Mouse (Mus musculus) gastrocnemius, adult 2 months (tissue): Measurements from ENCODE around the gene Kcnj12. TPM values are rescaled to one million over a fixed set of nuclear protein-coding genes. Genes with fewer than 3 reads are reported as not detected.

Experiments
- DNase-seq: peaks from one replicate; pipeline ENCODE4 v3.0.0; 2022
- H3K27ac ChIP-seq: fragments of 200-600 bp; 2 replicates; pipeline ENCODE4 v1.8.1; 2022; ENCODE audit warnings: mild to moderate bottlenecking
- H3K4me3 ChIP-seq: fragments of 200-600 bp; 2 replicates; pipeline ENCODE4 v1.8.1; 2022; ENCODE audit warnings: mild to moderate bottlenecking, moderate library complexity
- CTCF ChIP-seq: fragments of 200-600 bp; IDR thresholded peaks from 2 replicates; pipeline ENCODE4 v1.8.1; 2022; ENCODE audit warnings: antibody characterized with exemption, mild to moderate bottlenecking, moderate library complexity
- intact Hi-C: fragments of 180-260 bp; cut with DNase I; formaldehyde crosslinking; loops from one replicate; pipeline ENCODE4 v1.15.1; 2025
- long read RNA-seq, 2 experiments: library from polyadenylated mRNA; stranded (forward); transcript quantifications; one replicate each; pipeline ENCODE4 v2.0.0; 2021
- total RNA-seq, 2 experiments: library from RNA; stranded (reverse); gene quantifications; 2 replicates each; pipeline ENCODE4 v1.2.3; 2021

Kcnj12 gene
- 10 to 100 TPM; 50.4 to 65.8 TPM for total RNA-seq
- long read RNA-seq, experiment 1, transcript Kcnj12-202 (2 exons, 2,291 nt) = major isoform, 52 of 82 reads
- long read RNA-seq, experiment 1, partial matches to known transcripts = 0 of 82 reads
- long read RNA-seq, experiment 1, other reads (novel, unspliced or antisense) = 29 of 82 reads
- long read RNA-seq, experiment 2, transcript Kcnj12-202 (2 exons, 2,291 nt) = major isoform, 72 of 85 reads
- long read RNA-seq, experiment 2, partial matches to known transcripts = 0 of 85 reads
- long read RNA-seq, experiment 2, other reads (novel, unspliced or antisense) = 12 of 85 reads

GRCm38 (mm10) chr11:61022550-61023391 is at the start of gene Kcnj12:
Gene Kcnj12 (plus strand): TSS chr11:61022564.
- peak within 1 kb of the TSS; percentile 95 for H3K27ac ChIP-seq
- no peak for TF ChIP-seq CTCF
- H3K4me3 ChIP-seq = peak within 1 kb of the TSS; percentile 86
- intact Hi-C loops = no loop called here
- DNase-seq = peak; percentile 41

- no peak overlapping the region for H3K4me3 ChIP-seq
- no peak for TF ChIP-seq CTCF
- intact Hi-C loops = no loop called here
- H3K27ac ChIP-seq = 0 out of 2 replicates have a peak overlapping the region, but pooled peaks have one; percentile 3
- no peak for DNase-seq
Measured at GRCm38 (mm10) chr11:60975097-60975496, 47.3 kb upstream of the Kcnj12 start.

GRCm38 (mm10) chr11:60976234-60976633 is 46.1 kb upstream of the Kcnj12 start:
- peak overlapping the region; percentile 72 for H3K27ac ChIP-seq
- no peak overlapping the region for H3K4me3 ChIP-seq
- DNase-seq = peak; percentile 42
- intact Hi-C loops = loop anchor here (2.0 kb wide), 1 partner anchor 41 kb away; no protein-coding TSS in a partner anchor
- TF ChIP-seq CTCF = peak; percentile 46

GRCm38 (mm10) chr11:60976742-60977141 is 45.6 kb upstream of the Kcnj12 start:
- H3K4me3 ChIP-seq = no peak overlapping the region
- peak overlapping the region; percentile 88 for H3K27ac ChIP-seq
- TF ChIP-seq CTCF = peak; percentile 43
- peak; percentile 85 for DNase-seq
- intact Hi-C loops = loop anchor here (2.0 kb wide), 1 partner anchor 42 kb away; no protein-coding TSS in a partner anchor

GRCm38 (mm10) chr11:60977153-60977552 is 45.2 kb upstream of the Kcnj12 start:
- no peak for TF ChIP-seq CTCF
- Histone ChIP-seq H3K27ac (peak overlapping the region; percentile 88), H3K4me3 (no peak overlapping the region)
- DNase-seq = peak; percentile 81
- intact Hi-C loops = loop anchor here (2.0 kb wide), 1 partner anchor 42 kb away; no protein-coding TSS in a partner anchor

- H3K4me3 ChIP-seq = no peak overlapping the region
- TF ChIP-seq CTCF = no peak
- H3K27ac ChIP-seq = no peak overlapping the region
- intact Hi-C loops = no loop called here
- no peak for DNase-seq
Measured at GRCm38 (mm10) chr11:60978658-60979057, 43.7 kb upstream of the Kcnj12 start.

GRCm38 (mm10) chr11:60979788-60980187 is 42.6 kb upstream of the Kcnj12 start:
- intact Hi-C loops = no loop called here
- DNase-seq = no peak
- no peak for TF ChIP-seq CTCF
- H3K4me3 ChIP-seq = no peak overlapping the region
- H3K27ac ChIP-seq = no peak overlapping the region

GRCm38 (mm10) chr11:60981693-60982486 is 40.5 kb upstream of the Kcnj12 start:
- Histone ChIP-seq H3K4me3 (no peak overlapping the region), H3K27ac (no peak overlapping the region)
- TF ChIP-seq CTCF = no peak
- intact Hi-C loops = no loop called here
- no peak for DNase-seq

- intact Hi-C loops = loop anchor here (2.0 kb wide), 1 partner anchor 36 kb away; no protein-coding TSS in a partner anchor
- Histone ChIP-seq H3K4me3 (peak overlapping the region; percentile 65), H3K27ac (peak overlapping the region; percentile 93)
- DNase-seq = peak; percentile 82
- TF ChIP-seq CTCF = no peak
Measured at GRCm38 (mm10) chr11:60984912-60985558, 37.3 kb upstream of the Kcnj12 start.

GRCm38 (mm10) chr11:60990428-60990827 is 31.9 kb upstream of the Kcnj12 start:
- Histone ChIP-seq H3K4me3 (no peak overlapping the region), H3K27ac (no peak overlapping the region)
- no peak for TF ChIP-seq CTCF
- peak; percentile 53 for DNase-seq
- intact Hi-C loops = no loop called here

GRCm38 (mm10) chr11:61002736-61003135 is 19.6 kb upstream of the Kcnj12 start:
- DNase-seq = no peak
- intact Hi-C loops = no loop called here
- TF ChIP-seq CTCF = no peak
- H3K27ac ChIP-seq = no peak overlapping the region
- H3K4me3 ChIP-seq = no peak overlapping the region

GRCm38 (mm10) chr11:61004046-61004445 is 18.3 kb upstream of the Kcnj12 start:
- intact Hi-C loops = no loop called here
- no peak overlapping the region for H3K27ac ChIP-seq
- DNase-seq = no peak
- H3K4me3 ChIP-seq = no peak overlapping the region
- TF ChIP-seq CTCF = no peak
